ENCODE assay signal across 17 mouse cellular contexts in the genomic region with DNA sequence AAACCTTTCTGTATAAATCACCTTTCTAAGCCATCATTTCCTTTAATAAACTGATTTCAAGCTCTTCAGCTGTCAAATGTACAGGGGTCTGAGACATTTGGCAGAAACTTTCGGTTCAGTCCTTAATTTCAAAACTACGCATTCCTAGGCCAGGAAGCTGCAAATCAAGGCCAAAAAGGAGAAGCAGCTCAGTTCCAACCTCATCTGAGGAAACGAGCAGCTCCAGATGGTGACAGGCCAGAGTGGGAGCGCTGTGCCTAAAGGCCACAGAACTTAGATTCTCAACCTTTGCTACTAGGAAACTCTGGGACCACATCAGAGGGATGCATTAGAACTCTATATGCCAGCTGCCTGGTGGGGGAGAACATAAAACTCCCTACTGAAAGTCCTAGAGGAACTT.
DNase-seq lines count a peak whose midpoint lies in the region; ATAC-seq and TF ChIP-seq lines count a peak whose summit lies in the region.
"Had no signal": no experiment of that assay in that cellular context is flagged by ENCODE, and none has a peak within 500 bp of the region (broad histone marks: within the 10 kb centered on the region; RNA-seq: fewer than 3 reads in every experiment).

No protein-coding gene starts in this region.

- no peak for TF ChIP-seq POLR2A in kidney, adult 2 months (IDR thresholded peaks at IDR 0.05; ENCODE audit: low read depth, low read length)

- no peaks in the 10 kb centered on the region for H3K4me1 ChIP-seq in kidney, adult 2 months (ENCODE audit: control insufficient read depth, insufficient read depth, low read length)
- no peaks in the 10 kb centered on the region for H3K4me1 ChIP-seq in kidney, embryonic 14.5 days (ENCODE audit: control insufficient read depth, insufficient read depth, low read length)
- H3K4me1 ChIP-seq: embryonic facial prominence, embryonic 15.5 days; forebrain, embryonic 15.5 days had no signal

- H3K9ac ChIP-seq in kidney, embryonic 14.5 days (ENCODE audit: low read depth, low read length): no peak overlapping the region
- H3K9ac ChIP-seq: embryonic facial prominence, embryonic 15.5 days; forebrain, embryonic 15.5 days; liver, postnatal 0 days had no signal

- 61% methylated on average over 4 of the region's 4 CpGs for WGBS in kidney, adult 2 months
- 62% methylated on average over 4 of the region's 4 CpGs for WGBS in kidney, embryonic 14.5 days

- H3K4me3 ChIP-seq in kidney, adult 2 months (ENCODE audit: insufficient read depth, low read depth, low read length): no peak overlapping the region
- no peak overlapping the region for H3K4me3 ChIP-seq in kidney, embryonic 14.5 days (ENCODE audit: low read length)
- H3K4me3 ChIP-seq: embryonic facial prominence, embryonic 15.5 days; forebrain, embryonic 15.5 days had no signal

- H3K4me2 ChIP-seq in kidney, embryonic 14.5 days (replicated peaks; ENCODE audit: low read depth, low read length): no peak overlapping the region
- H3K4me2 ChIP-seq: embryonic facial prominence, embryonic 15.5 days; forebrain, embryonic 15.5 days; midbrain, embryonic 11.5 days had no signal

- TF ChIP-seq CTCF in kidney, adult 2 months (conservative IDR thresholded peaks at IDR 0.05; ENCODE audit: insufficient read depth, insufficient read length, low read depth, low read length): no peak

- H3K9me3 ChIP-seq in kidney, embryonic 14.5 days (ENCODE audit: control insufficient read depth, low read length): no peaks in the 10 kb centered on the region
- H3K9me3 ChIP-seq: embryonic facial prominence, embryonic 15.5 days; forebrain, embryonic 15.5 days had no signal

- no peaks in the 10 kb centered on the region for H3K27me3 ChIP-seq in kidney, adult 2 months (replicated peaks; ENCODE audit: control insufficient read depth, insufficient read depth, low read length)
- no peaks in the 10 kb centered on the region for H3K27me3 ChIP-seq in kidney, embryonic 14.5 days (ENCODE audit: control insufficient read depth, insufficient read depth, low read length)
- H3K27me3 ChIP-seq: embryonic facial prominence, embryonic 15.5 days; forebrain, embryonic 15.5 days had no signal

- ATAC-seq in kidney, embryonic 14.5 days (ENCODE audit: low FRiP score, low TSS enrichment): no peak
- ATAC-seq in common myeloid progenitor, adult 5-6 weeks (replicated peaks; ENCODE audit: low read depth, poor library complexity, severe bottlenecking): peak; percentile 54; the same call in 1 of the 2 replicates
- ATAC-seq in granulocyte monocyte progenitor cell, adult 5-6 weeks (replicated peaks; ENCODE audit: poor library complexity, severe bottlenecking): peak; percentile 44; the same call in 1 of the 2 replicates
- ATAC-seq: activated CD4-positive, CD25-positive, alpha-beta regulatory T cell, adult 4 months; forebrain, embryonic 15.5 days; hindbrain, embryonic 16.5 days; liver, postnatal 0 days had no signal

- DNase-seq in kidney, adult 2 months: peak; percentile 4
- DNase-seq in lung, postnatal 14 days: peak; percentile 13
- DNase-seq in urinary bladder, adult 2 months (ENCODE audit: low spot score): no peak
- DNase-seq in T-cell, adult 2 months (ENCODE audit: low spot score): no peak
- DNase-seq: cerebellum, adult 11-12 months; left cerebral cortex, postnatal 4 days; liver, postnatal 0 days; right cerebral cortex, adult 18-20 months; thymus, adult 2 months had no signal

- no peak overlapping the region for H3K27ac ChIP-seq in kidney, adult 2 months (ENCODE audit: insufficient read depth, low read depth, low read length)
- H3K27ac ChIP-seq in kidney, embryonic 14.5 days (ENCODE audit: low read depth, low read length): no peak overlapping the region
- H3K27ac ChIP-seq: embryonic facial prominence, embryonic 15.5 days; forebrain, embryonic 15.5 days had no signal

- H3K36me3 ChIP-seq in kidney, adult 2 months (ENCODE audit: control insufficient read depth, insufficient read depth, low read length): no peaks in the 10 kb centered on the region
- H3K36me3 ChIP-seq in kidney, embryonic 14.5 days (ENCODE audit: control insufficient read depth, insufficient read depth, low read length): no peaks in the 10 kb centered on the region
- H3K36me3 ChIP-seq: embryonic facial prominence, embryonic 15.5 days; forebrain, embryonic 15.5 days had no signal

Comparison
In these comparisons a context has a peak if more than half of its experiments do, and no peak if none do; other contexts are left out.
1. DNase-seq: peak in kidney, adult 2 months (single experiment) and lung, postnatal 14 days (single experiment); none in urinary bladder, adult 2 months (single experiment) and T-cell, adult 2 months (single experiment).